Mouse (Mus musculus): ENCODE results near the gene Hsd17b11. TPM values are rescaled to one million over a fixed set of nuclear protein-coding genes. Genes with fewer than 3 reads are reported as not detected.
A peak's percentile ranks its signal among the peaks of the same experiment; 100 is the strongest.
"Not testable (repeated sequence)": the region's sequence is repeated elsewhere in the genome, so short reads cannot be mapped to it uniquely, and the experiment has no call there.

Gene Hsd17b11
- total and polyA plus RNA-seq, 3 experiments, result 8.7 to 16.0 TPM; not detected in 1

DNA sequence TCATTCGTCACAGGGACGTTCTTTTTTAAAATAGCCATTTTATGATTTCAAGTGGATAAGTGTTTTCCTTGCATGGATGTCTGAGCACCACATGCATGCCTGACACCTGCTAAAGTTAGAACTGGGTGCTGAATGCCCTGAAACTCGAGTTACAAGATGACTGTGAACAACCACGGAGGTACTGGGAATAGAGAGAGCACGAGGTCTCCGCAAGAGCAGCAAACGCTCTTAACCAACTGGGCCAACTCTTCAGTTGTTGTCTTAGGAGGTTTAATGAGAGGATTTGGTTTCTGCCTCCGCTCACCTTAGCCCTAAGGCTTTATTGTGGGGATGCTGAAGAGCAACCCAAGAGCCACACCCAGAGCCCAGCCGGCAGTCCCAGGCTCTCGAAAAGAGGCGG is 3.0 kb upstream of the Hsd17b11 start:
- Histone ChIP-seq H3K27me3 (ENCODE audit: control insufficient read depth in 1 of 2, insufficient read depth in 2 of 2, low read length in 2 of 2) (no peaks in the 10 kb centered on the region), H3K36me3 (ENCODE audit: control insufficient read depth in 1 of 2, insufficient read depth in 2 of 2, low read length in 2 of 2) (peaks cover 0 to 18% of the 10 kb centered on the region in 2 experiments; a peak in 2 of 4 replicates), H3K79me2 (ENCODE audit: control insufficient read depth, insufficient read depth, low read length, poor library complexity) (peaks cover 6% of the 10 kb centered on the region), H3K9ac (ENCODE audit: control insufficient read depth, low read depth, low read length, poor library complexity, severe bottlenecking) (peak overlapping the region; percentile 52), H3K4me3 (ENCODE audit: control insufficient read depth in 1 of 2, insufficient read depth in 1 of 2, low read depth in 2 of 2, low read length in 2 of 2) (peak overlapping the region; percentile 41 to 55), H3K4me1 (ENCODE audit: control insufficient read depth in 1 of 2, insufficient read depth in 2 of 2, low read length in 2 of 2) (peaks cover 5 to 22% of the 10 kb centered on the region in 2 experiments), H3K9me3 (replicated peaks; ENCODE audit: insufficient read depth, low read length) (no peaks in the 10 kb centered on the region), H3K27ac (ENCODE audit: control insufficient read depth, low read depth, low read length) (no peak overlapping the region)
- no peak for TF ChIP-seq JUND (IDR thresholded peaks at IDR 0.05; ENCODE audit: low read depth, low read length)
- TF ChIP-seq ZC3H11A (IDR thresholded peaks at IDR 0.05; ENCODE audit: low read depth, low read length), result no peak
- no peak for TF ChIP-seq CHD1 (IDR thresholded peaks at IDR 0.05; ENCODE audit: low read depth, low read length)
- TF ChIP-seq MAFK (IDR thresholded peaks at IDR 0.05; ENCODE audit: borderline replicate concordance, low read depth, low read length), result no peak
- TF ChIP-seq BHLHE40 (IDR thresholded peaks at IDR 0.05; ENCODE audit: borderline replicate concordance, low read depth, low read length), result no peak
- TF ChIP-seq TCF12 (IDR thresholded peaks at IDR 0.05; ENCODE audit: low read depth, low read length), result no peak
- TF ChIP-seq GABPA (IDR thresholded peaks at IDR 0.05; ENCODE audit: low read depth, low read length), result no peak
- no peak for TF ChIP-seq MXI1 (IDR thresholded peaks at IDR 0.05; ENCODE audit: low read depth, low read length)
- TF ChIP-seq MAX (IDR thresholded peaks at IDR 0.05; ENCODE audit: low read length), result no peak
- TF ChIP-seq ZNF384 (IDR thresholded peaks at IDR 0.05; ENCODE audit: low read depth, low read length), result no peak
- DNase-seq (ENCODE audit: low read depth, low spot score), result peak; percentile 17

DNA sequence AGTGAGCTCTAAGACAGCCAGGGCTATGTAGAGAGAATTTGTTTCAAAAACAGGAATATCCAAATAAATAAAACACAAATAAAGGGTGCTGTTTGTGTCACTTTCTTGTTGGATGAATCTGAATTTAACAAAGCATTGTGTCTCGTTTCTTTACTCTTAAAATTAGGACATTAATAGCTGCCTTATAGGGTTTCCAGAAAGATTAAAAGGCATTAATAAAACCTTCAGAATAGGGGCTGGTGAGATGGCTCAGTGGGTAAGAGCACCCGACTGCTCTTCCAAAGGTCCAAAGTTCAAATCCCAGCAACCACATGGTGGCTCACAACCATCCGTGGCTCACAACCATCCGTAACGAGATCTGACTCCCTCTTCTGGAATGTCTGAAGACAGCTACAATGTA is 2.5 kb upstream of the Hsd17b11 start:
- peak overlapping the region; percentile 82 for H3K27ac ChIP-seq (ENCODE audit: control insufficient read depth, low read depth, low read length)

GRCm38 (mm10) chr5:104023289-104024020 is 1.7 kb upstream of the Hsd17b11 start:
- Histone ChIP-seq H3K79me2 (ENCODE audit: control insufficient read depth, insufficient read depth, low read length, poor library complexity) (peaks cover 6% of the 10 kb centered on the region), H3K4me3 (ENCODE audit: control insufficient read depth in 1 of 2, insufficient read depth in 1 of 2, low read depth in 2 of 2, low read length in 2 of 2) (peak overlapping the region; percentile 57 to 93), H3K36me3 (ENCODE audit: control insufficient read depth in 1 of 2, insufficient read depth in 2 of 2, low read length in 2 of 2) (peaks cover 0 to 21% of the 10 kb centered on the region in 2 experiments; a peak in 2 of 4 replicates), H3K27ac (ENCODE audit: control insufficient read depth, low read depth, low read length) (peak overlapping the region; percentile 82), H3K9me3 (replicated peaks; ENCODE audit: insufficient read depth, low read length) (no peaks in the 10 kb centered on the region), H3K4me1 (ENCODE audit: control insufficient read depth in 1 of 2, insufficient read depth in 2 of 2, low read length in 2 of 2) (peaks cover 5 to 25% of the 10 kb centered on the region in 2 experiments), H3K9ac (ENCODE audit: control insufficient read depth, low read depth, low read length, poor library complexity, severe bottlenecking) (peak overlapping the region; percentile 85), H3K27me3 (ENCODE audit: control insufficient read depth in 1 of 2, insufficient read depth in 2 of 2, low read length in 2 of 2) (no peaks in the 10 kb centered on the region)
- peak; percentile 70 for DNase-seq (ENCODE audit: low read depth, low spot score)
- TF ChIP-seq POLR2A (IDR thresholded peaks at IDR 0.05; ENCODE audit: control insufficient read depth in 1 of 2, insufficient read depth in 1 of 2, low read depth in 1 of 2, low read length in 2 of 2, poor library complexity in 1 of 2) (peak in 1 of 2 experiments; percentile 24; a peak in 1 of 4 replicates), ZNF384 (IDR thresholded peaks at IDR 0.05; ENCODE audit: low read depth, low read length) (no peak), MEF2A (IDR thresholded peaks at IDR 0.05; ENCODE audit: extremely low read depth, insufficient replicate concordance, low read depth, low read length, poor library complexity, severe bottlenecking) (no peak), NELFE (IDR thresholded peaks at IDR 0.05; ENCODE audit: low read depth, low read length) (0 out of 2 replicates have a peak, but pooled peaks have one; percentile 28), CHD2 (IDR thresholded peaks at IDR 0.05; ENCODE audit: low read length) (peak; percentile 57; the same call in 1 of the 2 replicates), CTCF (IDR thresholded peaks at IDR 0.05 in 2 of 3, conservative IDR thresholded peaks at IDR 0.05 in 1 of 3; ENCODE audit: control insufficient read depth in 1 of 3, insufficient read depth in 1 of 3, low read depth in 2 of 3, low read length in 3 of 3, poor library complexity in 1 of 3, severe bottlenecking in 1 of 3) (no peak), UBTF (IDR thresholded peaks at IDR 0.05; ENCODE audit: borderline replicate concordance, insufficient read depth, low read depth, low read length) (no peak), MYB (IDR thresholded peaks at IDR 0.05; ENCODE audit: low read depth, low read length) (no peak), KAT2A (conservative IDR thresholded peaks at IDR 0.05; ENCODE audit: low read depth, low read length) (no peak), BHLHE40 (IDR thresholded peaks at IDR 0.05; ENCODE audit: borderline replicate concordance, low read depth, low read length) (no peak), USF1 (IDR thresholded peaks at IDR 0.05; ENCODE audit: low read depth, low read length) (no peak), SIN3A (IDR thresholded peaks at IDR 0.05; ENCODE audit: low read length) (peak; percentile 11; the same call in 1 of the 2 replicates), USF2 (IDR thresholded peaks at IDR 0.05; ENCODE audit: borderline replicate concordance in 1 of 2, insufficient read depth in 1 of 2, low read depth in 1 of 2, low read length in 2 of 2) (no peak), NRF1 (IDR thresholded peaks at IDR 0.05; ENCODE audit: insufficient read depth, low read depth, low read length, poor library complexity, severe bottlenecking) (no peak), ETS1 (IDR thresholded peaks at IDR 0.05; ENCODE audit: low read depth, low read length) (0 out of 2 replicates have a peak, but pooled peaks have one; percentile 9)

More for the DNA sequence above, 2.5 kb upstream of the Hsd17b11 start:
- H3K79me2 ChIP-seq (ENCODE audit: control insufficient read depth, insufficient read depth, low read length, poor library complexity); H3K9me3 ChIP-seq (replicated peaks; ENCODE audit: insufficient read depth, low read length); H3K27me3 ChIP-seq (ENCODE audit: control insufficient read depth in 1 of 2, insufficient read depth in 2 of 2, low read length in 2 of 2); H3K9ac ChIP-seq (ENCODE audit: control insufficient read depth, low read depth, low read length, poor library complexity, severe bottlenecking): not testable (repeated sequence)
- H3K4me3 ChIP-seq (ENCODE audit: control insufficient read depth in 1 of 2, insufficient read depth in 1 of 2, low read depth in 2 of 2, low read length in 2 of 2), result peak overlapping the region; percentile 57 to 93; a peak in 3 of 4 replicates
- peaks cover 5 to 25% of the 10 kb centered on the region in 2 experiments for H3K4me1 ChIP-seq (ENCODE audit: control insufficient read depth in 1 of 2, insufficient read depth in 2 of 2, low read length in 2 of 2)
- DNase-seq (ENCODE audit: low read depth, low spot score), result peak; percentile 20
- peaks cover 0 to 21% of the 10 kb centered on the region in 2 experiments; a peak in 2 of 4 replicates for H3K36me3 ChIP-seq (ENCODE audit: control insufficient read depth in 1 of 2, insufficient read depth in 2 of 2, low read length in 2 of 2)
- peak; percentile 96 for TF ChIP-seq TBP (IDR thresholded peaks at IDR 0.05; ENCODE audit: low read depth, low read length)
